Mouse (Mus musculus): ENCODE measurements around the gene Gpr176. TPM values are rescaled to one million over a fixed set of nuclear protein-coding genes. Genes with fewer than 3 reads are reported as not detected.
A peak's percentile ranks its signal among the peaks of the same experiment; 100 is the strongest.

Gene Gpr176
- total RNA-seq, 2 experiments from 2014 or later = not detected

- intact Hi-C loops (cut with DNase I) = no loop called here
- no peak for DNase-seq
Measured at GRCm38 (mm10) chr2:118375522-118375921, 2.3 kb upstream of the Gpr176 start.

- intact Hi-C loops (cut with DNase I) = no loop called here
- peak; percentile 8 to 24 for DNase-seq
Measured at GRCm38 (mm10) chr2:118373572-118374279, 507 bp upstream of the Gpr176 start.

- intact Hi-C loops (cut with DNase I) = no loop called here
- DNase-seq = no peak
Measured at GRCm38 (mm10) chr2:118372561-118372900, 688 bp downstream of the Gpr176 start.

- DNase-seq = no peak
- intact Hi-C loops (cut with DNase I) = no loop called here
Measured at GRCm38 (mm10) chr2:118371841-118372240, 1.4 kb downstream of the Gpr176 start.

- intact Hi-C loops (cut with DNase I) = no loop called here
- DNase-seq = no peak
Measured at GRCm38 (mm10) chr2:118355138-118355719, 18.0 kb downstream of the Gpr176 start.

GRCm38 (mm10) chr2:118353916-118354403 is 19.3 kb downstream of the Gpr176 start:
- no peak for DNase-seq
- intact Hi-C loops (cut with DNase I) = no loop called here

GRCm38 (mm10) chr2:118353498-118353897 is 19.7 kb downstream of the Gpr176 start:
- DNase-seq = no peak
- intact Hi-C loops (cut with DNase I) = no loop called here

- intact Hi-C loops (cut with DNase I) = no loop called here
Measured at GRCm38 (mm10) chr2:118345535-118345934, 27.7 kb downstream of the Gpr176 start.

GRCm38 (mm10) chr2:118343897-118344296 is 29.3 kb downstream of the Gpr176 start:
- intact Hi-C loops (cut with DNase I) = no loop called here
- DNase-seq = no peak

More at GRCm38 (mm10) chr2:118345535-118345934, 27.7 kb downstream of the Gpr176 start:
- no peak for DNase-seq

- intact Hi-C loops (cut with DNase I) = no loop called here
Measured at GRCm38 (mm10) chr2:118341295-118341694, 31.9 kb downstream of the Gpr176 start.

GRCm38 (mm10) chr2:118336084-118336483 is 37.1 kb downstream of the Gpr176 start:
- intact Hi-C loops (cut with DNase I) = loop anchor here (5.0 kb wide), 1 partner anchor 74 kb away; no protein-coding TSS in a partner anchor
- DNase-seq = no peak

More at GRCm38 (mm10) chr2:118341295-118341694, 31.9 kb downstream of the Gpr176 start:
- DNase-seq = no peak

- intact Hi-C loops (cut with DNase I) = no loop called here
- no peak for DNase-seq
Measured at GRCm38 (mm10) chr2:118322663-118323062, 50.6 kb downstream of the Gpr176 start.

- intact Hi-C loops (cut with DNase I) = no loop called here
- DNase-seq = no peak
Measured at GRCm38 (mm10) chr2:118321804-118322203, 51.4 kb downstream of the Gpr176 start.

GRCm38 (mm10) chr2:118321094-118321493 is 52.1 kb downstream of the Gpr176 start:
- intact Hi-C loops (cut with DNase I) = no loop called here
- DNase-seq = no peak

GRCm38 (mm10) chr2:118320519-118320918 is 52.7 kb downstream of the Gpr176 start:
- DNase-seq = no peak
- intact Hi-C loops (cut with DNase I) = no loop called here

- intact Hi-C loops (cut with DNase I) = no loop called here
Measured at GRCm38 (mm10) chr2:118319176-118319575, 54.0 kb downstream of the Gpr176 start.

GRCm38 (mm10) chr2:118316939-118317338 is 56.3 kb downstream of the Gpr176 start:
- no peak for DNase-seq
- intact Hi-C loops (cut with DNase I) = no loop called here

More at GRCm38 (mm10) chr2:118319176-118319575, 54.0 kb downstream of the Gpr176 start:
- DNase-seq = no peak

- intact Hi-C loops (cut with DNase I) = no loop called here
Measured at GRCm38 (mm10) chr2:118315656-118316402, 57.4 kb downstream of the Gpr176 start.

GRCm38 (mm10) chr2:118307561-118307960 is 65.7 kb downstream of the Gpr176 start:
- intact Hi-C loops (cut with DNase I) = no loop called here
- no peak for DNase-seq

More at GRCm38 (mm10) chr2:118315656-118316402, 57.4 kb downstream of the Gpr176 start:
- DNase-seq = no peak

- intact Hi-C loops (cut with DNase I) = no loop called here
- no peak for DNase-seq
Measured at GRCm38 (mm10) chr2:118306966-118307365, 66.3 kb downstream of the Gpr176 start.

- DNase-seq = no peak
- intact Hi-C loops (cut with DNase I) = no loop called here
Measured at GRCm38 (mm10) chr2:118306522-118306895, 66.7 kb downstream of the Gpr176 start.
